Mouse (Mus musculus) erythroblast, embryonic 14.5 days (primary cell): ENCODE data around the gene Pdcd4. TPM values are rescaled to one million over a fixed set of nuclear protein-coding genes. Genes with fewer than 3 reads are reported as not detected.

Experiments
- H3K27me3 ChIP-seq: 2 replicates; pipeline ENCODE4 v1.6.1; 2012; ENCODE audit warnings: inconsistent platforms; ENCODE audit not compliant: control insufficient read depth
- H3K36me3 ChIP-seq: 2 replicates; pipeline ENCODE4 v1.6.1; 2012; ENCODE audit warnings: mild to moderate bottlenecking, inconsistent platforms; ENCODE audit not compliant: control insufficient read depth
- H3K4me1 ChIP-seq: 2 replicates; pipeline ENCODE4 v1.6.1; 2012; ENCODE audit warnings: inconsistent platforms; ENCODE audit not compliant: control insufficient read depth
- H3K4me3 ChIP-seq: replicated peaks from 2 replicates; pipeline ENCODE3; 2012; ENCODE audit warnings: moderate library complexity, mild to moderate bottlenecking, inconsistent platforms
- H3K9me3 ChIP-seq: 2 replicates; pipeline ENCODE4 v1.6.1; 2012; ENCODE audit warnings: low read length, inconsistent platforms, mixed read lengths; ENCODE audit not compliant: control insufficient read depth
- GATA1 ChIP-seq: IDR thresholded peaks from 2 replicates; pipeline ENCODE4 v1.6.1; 2012; ENCODE audit warnings: low read length, inconsistent platforms, mixed read lengths
- TAL1 ChIP-seq: IDR thresholded peaks from 3 replicates; pipeline ENCODE4 v1.6.1; 2012; ENCODE audit warnings: low read length, inconsistent platforms, mixed read lengths
- polyA plus RNA-seq: library from polyadenylated mRNA; stranded (reverse); fragments of >175 nt; gene quantifications from 2 replicates; pipeline ENCODE4 v1.2.3, GENCODE M21; 2012

Gene Pdcd4
- polyA plus RNA-seq, 1 experiment, result 0.73 TPM

GRCm38 (mm10) chr19:53894538-53895121, 2.6 kb downstream of the Pdcd4 start:
- no peaks in the 10 kb centered on the region for H3K9me3 ChIP-seq
- TF ChIP-seq TAL1 (no peak), GATA1 (no peak)
- H3K27me3 ChIP-seq, result no peaks in the 10 kb centered on the region
- no peaks in the 10 kb centered on the region for H3K36me3 ChIP-seq
- peaks cover 63% of the 10 kb centered on the region for H3K4me1 ChIP-seq
- H3K4me3 ChIP-seq, result no peak overlapping the region

- no peaks in the 10 kb centered on the region for H3K9me3 ChIP-seq
- no peaks in the 10 kb centered on the region for H3K27me3 ChIP-seq
- TF ChIP-seq GATA1, result no peak
- H3K36me3 ChIP-seq, result no peaks in the 10 kb centered on the region
- H3K4me1 ChIP-seq, result peaks cover 58% of the 10 kb centered on the region
- no peak overlapping the region for H3K4me3 ChIP-seq
These were observed 6.0 kb downstream of the Pdcd4 start for GRCm38 (mm10) chr19:53898046-53898445.

GRCm38 (mm10) chr19:53898498-53898897, 6.5 kb downstream of the Pdcd4 start:
- Histone ChIP-seq H3K27me3 (no peaks in the 10 kb centered on the region), H3K4me3 (no peak overlapping the region), H3K9me3 (no peaks in the 10 kb centered on the region), H3K4me1 (peaks cover 53% of the 10 kb centered on the region), H3K36me3 (no peaks in the 10 kb centered on the region)
- TF ChIP-seq TAL1 (no peak), GATA1 (no peak)

- no peaks in the 10 kb centered on the region for H3K36me3 ChIP-seq
- no peak overlapping the region for H3K4me3 ChIP-seq
- H3K9me3 ChIP-seq, result no peaks in the 10 kb centered on the region
- H3K27me3 ChIP-seq, result no peaks in the 10 kb centered on the region
- H3K4me1 ChIP-seq, result peaks cover 52% of the 10 kb centered on the region
- TF ChIP-seq GATA1 (no peak), TAL1 (no peak)
These were observed 7.2 kb downstream of the Pdcd4 start for GRCm38 (mm10) chr19:53898970-53899900.

- Histone ChIP-seq H3K9me3 (no peaks in the 10 kb centered on the region), H3K36me3 (no peaks in the 10 kb centered on the region), H3K4me1 (peaks cover 52% of the 10 kb centered on the region), H3K4me3 (no peak overlapping the region), H3K27me3 (no peaks in the 10 kb centered on the region)
- TF ChIP-seq GATA1 (no peak), TAL1 (no peak)
These were observed 8.0 kb downstream of the Pdcd4 start for GRCm38 (mm10) chr19:53899941-53900610.

GRCm38 (mm10) chr19:53901931-53902738, 10.1 kb downstream of the Pdcd4 start:
- TF ChIP-seq GATA1, result 0 out of 2 replicates have a peak, but pooled peaks have one; percentile 9
- peak; percentile 37; the same call in 1 of the 3 replicates for TF ChIP-seq TAL1
- H3K4me3 ChIP-seq, result peak overlapping the region; percentile 97
- peaks cover 64% of the 10 kb centered on the region for H3K4me1 ChIP-seq
- H3K27me3 ChIP-seq, result no peaks in the 10 kb centered on the region
- peaks cover 5% of the 10 kb centered on the region for H3K36me3 ChIP-seq
- H3K9me3 ChIP-seq, result no peaks in the 10 kb centered on the region; the same call in 1 of the 2 replicates

- no peaks in the 10 kb centered on the region for H3K27me3 ChIP-seq
- TF ChIP-seq TAL1, result no peak
- no peak for TF ChIP-seq GATA1
These were observed 10.9 kb downstream of the Pdcd4 start for GRCm38 (mm10) chr19:53902739-53903487.

More at GRCm38 (mm10) chr19:53902739-53903487, 10.9 kb downstream of the Pdcd4 start:
- Histone ChIP-seq H3K4me1 (peaks cover 64% of the 10 kb centered on the region), H3K4me3 (peak overlapping the region; percentile 97), H3K9me3 (no peaks in the 10 kb centered on the region; the same call in 1 of the 2 replicates), H3K36me3 (peaks cover 5% of the 10 kb centered on the region)
